Mouse (Mus musculus) embryo, embryonic 11 days (tissue): ENCODE data around the gene Gm6793.
A peak's percentile ranks its signal among the peaks of the same experiment; 100 is the strongest.

Experiments
- DNase-seq: peaks from one replicate; pipeline ENCODE4 v3.0.0-alpha.2; 2015

Gene Gm6793

GRCm38 (mm10) chr8:112014936-112015335 lies at the start of gene Gm6793:
Gene Gm6793, minus strand, starts transcription at chr8:112015036.
- DNase-seq, result no peak

GRCm38 (mm10) chr8:112061372-112061771 lies 46.5 kb upstream of the Gm6793 start:
- DNase-seq, result peak; percentile 71

DNA sequence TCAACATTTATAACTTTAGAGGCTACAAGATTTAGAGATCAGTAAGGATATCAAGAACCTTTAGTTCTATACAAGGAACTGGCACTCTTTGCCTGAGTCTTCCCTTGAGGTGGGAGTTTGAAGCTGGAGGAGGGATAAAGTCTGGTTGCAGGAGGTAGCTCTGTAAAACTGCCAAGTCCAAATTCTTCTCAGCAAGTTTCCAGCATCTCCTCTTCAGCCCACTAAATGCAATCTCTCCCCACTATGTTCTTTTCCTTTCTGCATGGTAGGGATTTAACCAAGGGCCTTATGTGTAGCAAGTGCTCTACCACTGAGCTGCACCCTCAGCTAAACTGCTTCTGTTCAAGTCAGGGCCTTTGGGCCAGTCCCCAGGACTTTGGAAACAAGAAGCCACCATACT lies 39.6 kb upstream of the Gm6793 start:
- DNase-seq, result no peak

GRCm38 (mm10) chr8:112051537-112051936 lies 36.7 kb upstream of the Gm6793 start:
- no peak for DNase-seq

DNA sequence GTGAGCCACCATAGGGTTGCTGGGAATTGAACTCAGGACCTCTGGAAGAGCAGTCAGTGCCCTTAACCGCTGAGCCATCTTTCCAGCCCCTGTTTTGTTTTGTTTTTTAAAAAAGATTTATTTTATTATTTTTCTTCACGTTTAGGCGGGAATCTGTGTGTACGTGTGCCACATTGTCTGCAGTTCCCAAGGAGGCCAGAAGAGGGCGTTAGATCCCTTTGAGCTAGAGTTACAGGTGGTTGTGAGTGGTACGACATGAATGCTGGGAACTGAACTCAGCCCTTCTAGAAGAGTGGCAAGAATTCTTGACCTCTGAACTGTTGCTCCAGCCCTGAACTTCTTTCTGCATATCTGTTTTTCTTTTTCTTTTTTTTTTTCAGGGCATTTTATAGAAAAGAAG lies 35.1 kb upstream of the Gm6793 start:
- no peak for DNase-seq

- no peak for DNase-seq
These were observed 33.5 kb upstream of the Gm6793 start for GRCm38 (mm10) chr8:112048293-112048692.

- peak; percentile 88 for DNase-seq
These were observed 31.1 kb upstream of the Gm6793 start for GRCm38 (mm10) chr8:112045896-112046295.

DNA sequence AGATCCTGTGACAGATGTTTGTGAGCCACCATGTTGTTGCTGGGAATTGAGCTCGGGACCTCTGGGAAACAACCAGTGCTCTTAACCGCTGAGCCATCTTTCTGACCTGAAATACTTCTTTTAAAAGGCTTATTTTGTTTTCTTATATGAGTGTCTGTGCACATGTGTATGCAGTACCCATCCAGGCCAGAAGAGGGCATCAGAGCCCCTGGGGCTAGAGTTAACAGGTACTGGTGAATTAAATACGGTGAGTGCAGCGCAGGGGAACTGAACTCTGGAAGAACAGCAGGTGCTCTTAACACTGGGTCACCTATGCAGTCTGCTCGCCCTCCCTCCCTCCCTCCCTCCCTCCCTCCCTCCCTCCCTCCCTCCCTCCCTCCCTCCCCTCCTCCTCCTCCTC lies 30.3 kb upstream of the Gm6793 start:
- DNase-seq, result no peak

GRCm38 (mm10) chr8:112037521-112037920 lies 22.7 kb upstream of the Gm6793 start:
- no peak for DNase-seq

GRCm38 (mm10) chr8:112034603-112035002 lies 19.8 kb upstream of the Gm6793 start:
- peak; percentile 86 for DNase-seq

DNA sequence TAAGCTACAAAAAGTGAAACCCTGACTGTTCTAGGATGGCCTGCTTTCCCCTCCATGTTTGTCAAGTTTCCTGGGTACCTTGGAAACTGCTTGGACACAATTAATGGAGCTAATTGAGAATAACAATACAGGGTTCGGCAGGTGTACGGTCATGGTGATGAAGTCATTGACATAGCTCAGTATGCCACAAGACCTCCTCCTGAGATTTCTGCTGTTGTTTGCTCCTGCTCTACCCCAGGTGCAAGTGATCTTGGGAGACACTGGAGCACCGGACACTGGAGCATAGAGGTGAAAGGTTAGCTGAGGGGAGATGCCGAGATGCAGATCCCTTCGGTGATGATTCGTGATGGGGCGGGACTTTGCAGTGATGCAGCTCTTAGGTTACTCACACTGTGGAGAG lies 18.2 kb upstream of the Gm6793 start:
- no peak for DNase-seq

DNA sequence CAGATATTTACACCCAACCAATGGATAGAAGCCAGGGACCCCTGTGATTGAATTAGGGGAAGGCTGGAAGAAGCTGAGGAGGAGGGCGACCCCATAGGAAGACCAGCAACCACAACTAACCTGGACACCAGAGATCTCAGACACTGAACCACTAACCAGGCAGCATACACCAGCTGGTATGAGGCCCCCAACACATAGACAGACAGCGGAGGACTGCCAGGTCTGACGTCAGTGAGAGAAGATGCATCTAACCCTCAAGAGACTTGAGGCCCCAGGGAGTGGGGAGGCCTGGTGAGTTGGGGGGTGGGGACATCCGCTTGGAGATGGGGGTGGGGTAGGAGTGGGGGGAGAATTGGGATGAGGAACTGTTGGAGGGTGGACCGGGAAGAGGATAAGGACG lies 15.8 kb upstream of the Gm6793 start:
- no peak for DNase-seq

- no peak for DNase-seq
These were observed 14.6 kb upstream of the Gm6793 start for GRCm38 (mm10) chr8:112029455-112029854.

DNA sequence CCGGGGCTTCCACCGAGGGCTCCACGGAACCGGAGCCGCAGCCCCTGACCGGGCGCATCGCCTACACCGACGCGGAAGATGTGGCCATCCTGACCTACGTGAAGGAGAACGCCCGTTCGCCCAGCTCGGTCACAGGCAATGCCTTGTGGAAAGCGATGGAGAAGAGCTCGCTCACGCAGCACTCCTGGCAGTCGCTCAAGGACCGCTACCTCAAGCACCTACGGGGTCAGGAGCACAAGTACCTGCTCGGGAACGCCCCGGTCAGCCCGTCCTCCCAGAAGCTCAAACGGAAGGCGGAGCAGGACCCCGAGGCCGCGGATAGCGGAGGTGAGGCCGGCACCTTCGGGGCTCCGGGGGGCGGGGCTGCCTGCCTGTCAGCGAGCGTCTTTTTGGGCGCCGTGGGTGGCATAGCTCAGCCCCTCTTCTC lies 3.0 kb downstream of the Gm6793 start:
- peak; percentile 53 for DNase-seq

DNA sequence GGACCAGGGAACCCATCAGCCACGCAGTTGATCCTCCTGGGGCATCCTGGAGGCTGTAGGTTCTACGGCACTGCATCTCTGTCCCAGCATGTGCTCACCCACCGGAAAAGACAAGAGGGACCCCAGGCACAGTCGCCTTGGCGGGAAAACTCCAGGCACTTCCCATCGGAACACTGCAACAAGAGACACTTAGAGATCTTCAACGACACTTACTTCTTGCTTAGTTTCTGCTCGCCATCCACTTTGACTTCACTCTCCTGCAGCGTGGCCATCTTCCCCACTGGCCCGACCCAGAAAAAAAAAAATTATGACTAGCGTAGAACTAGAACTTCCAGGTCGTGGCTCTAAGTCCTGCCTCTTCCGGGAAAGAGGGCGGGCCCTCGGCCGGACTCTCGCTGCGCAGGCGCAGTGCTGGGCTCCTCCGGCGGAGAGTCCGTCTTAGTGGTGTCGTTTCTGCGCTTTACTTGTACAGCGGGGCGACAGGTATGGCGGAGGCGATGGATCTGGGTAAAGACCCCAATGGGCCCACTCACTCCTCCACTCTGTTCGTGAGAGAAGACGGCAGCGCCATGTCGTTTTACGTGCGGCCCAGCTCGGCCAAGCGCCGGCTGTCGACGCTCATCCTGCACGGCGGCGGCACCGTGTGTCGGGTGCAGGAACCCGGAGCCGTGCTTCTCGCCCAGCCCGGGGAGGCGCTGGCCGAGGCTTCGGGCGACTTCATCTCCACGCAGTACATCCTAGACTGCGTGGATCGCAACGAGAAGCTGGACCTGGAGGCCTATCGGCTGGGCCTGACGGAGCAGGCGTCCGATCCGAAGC lies 3.6 kb downstream of the Gm6793 start, which contains the start of the genes Kars and Terf2ip:
Gene Kars, minus strand, starts transcription at position 327 of the 819 bp plus-strand sequence.
Gene Terf2ip, plus strand, starts transcription at position 402 of the 819 bp plus-strand sequence.
- DNase-seq, result peak; percentile 96

GRCm38 (mm10) chr8:112009558-112009957 lies 5.3 kb downstream of the Gm6793 start:
- no peak for DNase-seq

DNA sequence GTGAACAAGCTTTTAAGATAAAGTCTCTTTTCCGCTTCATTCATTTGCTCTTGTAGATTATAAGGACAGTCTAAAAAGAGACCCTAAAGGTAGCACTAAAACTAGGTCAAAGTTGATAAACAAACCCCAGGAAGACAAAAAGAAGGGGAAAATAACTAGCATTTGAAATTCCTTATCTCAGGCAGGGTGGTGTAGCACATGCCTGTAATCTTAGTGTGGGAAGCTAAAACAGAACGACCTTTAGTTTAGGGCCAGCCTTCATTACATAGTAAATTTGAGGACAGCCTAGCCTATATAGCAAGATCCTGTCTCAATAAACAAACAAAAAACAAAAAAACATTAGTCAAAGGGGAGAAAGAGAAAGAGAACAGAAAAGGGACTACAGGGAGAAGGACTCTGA lies 7.2 kb downstream of the Gm6793 start:
- DNase-seq, result no peak

DNA sequence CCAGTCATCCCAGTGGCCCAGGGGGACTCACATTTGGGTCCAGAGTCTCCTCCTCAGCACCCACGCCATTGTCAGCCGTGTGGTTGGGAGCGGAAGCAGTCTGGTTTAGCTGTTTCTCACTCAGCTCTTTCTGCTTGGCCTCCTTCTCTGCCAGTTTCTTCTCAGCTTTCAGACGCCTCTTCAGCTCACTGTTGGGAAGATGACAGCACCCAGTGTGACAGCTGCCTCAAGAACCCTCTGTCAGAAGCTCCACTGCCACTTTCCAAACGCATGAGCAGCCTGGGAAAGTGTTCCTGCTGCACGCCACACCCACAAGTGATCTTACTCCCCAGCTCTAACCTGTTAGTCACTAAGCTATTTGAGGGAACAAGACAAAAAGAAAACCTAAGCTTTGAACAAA lies 9.2 kb downstream of the Gm6793 start:
- DNase-seq, result no peak

- no peak for DNase-seq
These were observed 10.1 kb downstream of the Gm6793 start for GRCm38 (mm10) chr8:112004754-112005153.

- no peak for DNase-seq
These were observed 22.2 kb downstream of the Gm6793 start for GRCm38 (mm10) chr8:111992703-111993039.

DNA sequence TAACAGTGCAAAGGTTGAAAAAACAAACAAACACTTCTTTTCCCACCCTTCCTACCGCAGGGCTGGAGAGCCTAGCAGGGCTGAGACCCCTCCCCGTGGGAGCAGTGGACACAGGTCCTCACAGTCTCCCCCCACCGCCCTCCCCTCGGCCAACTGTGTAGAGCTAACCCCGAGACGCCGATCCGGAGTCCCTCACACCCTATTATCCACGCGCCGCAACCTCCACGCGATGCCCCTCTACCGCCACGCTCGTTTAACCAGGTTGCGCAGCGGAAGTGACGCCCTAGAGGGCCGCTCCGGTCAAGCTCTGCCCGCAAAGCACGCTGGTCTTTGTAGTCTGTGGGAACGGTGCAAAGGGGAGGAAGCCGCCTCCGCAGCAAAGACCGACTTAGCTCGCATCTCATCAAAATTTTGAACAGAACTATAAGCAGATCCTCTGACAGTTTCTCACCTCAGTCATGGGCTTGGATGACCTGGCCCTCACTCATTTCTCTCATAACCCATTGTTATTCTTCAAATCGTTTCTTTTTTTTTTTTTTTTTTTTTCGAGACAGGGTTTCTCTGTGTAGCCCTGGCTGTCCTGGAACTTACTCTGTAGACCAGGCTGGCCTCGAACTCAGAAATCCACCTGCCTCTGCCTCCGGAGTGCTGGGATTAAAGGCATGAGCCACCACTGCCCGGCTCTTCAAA lies 22.7 kb downstream of the Gm6793 start, which contains the start of gene Adat1:
Gene Adat1, minus strand, starts transcription at position 290 of the 690 bp plus-strand sequence.
- peak; percentile 96 for DNase-seq

DNA sequence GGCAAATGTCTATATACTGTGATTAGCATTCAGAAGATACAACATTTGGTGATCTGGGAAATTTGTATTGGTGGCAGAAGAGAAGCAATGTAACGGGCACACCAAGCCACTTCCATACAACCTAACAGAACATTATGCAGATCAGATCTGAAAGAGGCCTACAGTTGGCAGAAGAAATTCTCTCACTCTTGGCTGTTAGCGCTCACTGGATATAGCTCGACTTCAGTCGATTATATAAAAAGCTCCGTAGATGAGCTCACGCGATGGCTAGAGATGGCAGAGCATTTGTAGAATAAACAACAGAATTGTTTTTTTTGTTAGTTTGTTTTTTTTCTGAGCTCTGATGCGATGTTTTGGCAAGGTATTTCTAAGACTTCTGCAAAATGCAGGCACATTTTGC lies 23.6 kb downstream of the Gm6793 start:
- no peak for DNase-seq

DNA sequence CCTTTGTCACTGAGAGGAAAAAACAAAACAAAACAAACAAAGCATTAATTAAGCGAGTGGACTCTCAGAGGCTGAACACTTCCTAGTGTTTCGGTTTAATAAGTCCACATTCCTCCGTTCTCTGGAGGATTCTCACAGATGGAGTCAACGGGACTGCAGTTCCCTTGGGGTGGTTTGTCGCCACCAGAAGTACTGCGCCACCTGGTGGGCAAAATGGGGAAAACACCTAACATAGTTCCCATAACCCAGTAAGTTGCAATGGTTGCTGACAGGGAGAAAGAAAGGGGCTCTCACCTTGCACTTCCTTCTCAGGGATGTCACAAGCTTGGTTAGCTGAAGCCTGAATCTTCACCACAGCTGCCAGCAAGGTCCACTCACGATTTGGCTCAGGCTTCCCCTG lies 24.9 kb downstream of the Gm6793 start:
- DNase-seq, result peak; percentile 85

GRCm38 (mm10) chr8:111984511-111984910 lies 30.3 kb downstream of the Gm6793 start:
- no peak for DNase-seq
